Mouse (Mus musculus) lung, postnatal 25 days (tissue): ENCODE data around the gene Fam117a.

Source experiments
- DNase-seq: peaks from one replicate; pipeline ENCODE4 v3.0.0; 2022; ENCODE audit warnings: low spot score

Fam117a gene

DNA sequence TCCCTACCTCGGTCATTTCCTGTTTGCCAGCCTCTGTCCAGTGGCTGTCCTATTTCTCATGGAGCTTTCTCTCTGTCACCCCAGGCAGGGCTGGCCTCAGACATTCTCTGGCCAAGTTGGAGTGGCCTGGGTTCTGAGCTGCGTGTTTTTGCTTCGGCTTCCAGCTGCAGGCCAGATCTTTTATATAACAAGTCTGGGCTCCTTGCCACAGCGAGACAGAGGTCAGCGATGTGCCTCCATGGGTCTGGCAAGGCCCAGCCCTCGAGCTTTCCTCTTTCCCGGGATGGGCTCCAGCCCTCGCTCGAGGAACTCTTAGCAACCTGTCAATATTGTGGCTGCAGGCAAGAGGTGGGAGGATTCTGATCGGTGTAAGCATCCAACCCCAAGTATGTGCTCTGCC, 28.8 kb downstream of the Fam117a start:
- peak; percentile 92 for DNase-seq

DNA sequence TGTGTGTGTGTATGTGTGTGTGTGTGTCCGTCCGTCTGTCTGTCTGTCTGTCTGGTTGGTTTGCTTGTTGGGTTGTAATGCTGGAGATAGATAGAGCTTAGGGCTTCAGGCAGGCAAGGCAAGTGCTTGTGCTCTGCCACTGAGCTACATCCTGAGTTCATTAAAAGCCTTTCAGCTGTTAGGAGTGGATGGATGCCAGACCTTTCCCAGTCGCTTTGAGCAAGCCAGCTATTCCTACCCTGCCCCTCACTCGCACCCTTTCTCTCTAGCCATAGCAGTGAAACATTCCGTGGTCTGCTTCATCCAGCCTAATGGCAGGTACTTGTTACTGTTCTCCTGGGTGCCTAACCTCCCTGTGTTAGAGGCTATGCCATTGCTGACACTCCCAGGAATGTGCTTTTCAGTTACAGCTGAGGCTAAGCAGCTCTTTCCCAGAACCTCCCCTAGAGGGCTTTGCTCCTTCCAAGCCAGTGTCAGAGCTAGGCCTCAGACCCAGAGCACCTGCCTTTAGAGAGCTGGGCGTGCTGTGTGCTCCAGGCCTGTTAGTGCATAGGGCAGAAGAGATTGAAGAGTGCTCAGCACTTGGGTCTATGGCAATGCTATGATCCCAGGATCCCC, 29.6 kb downstream of the Fam117a start:
- DNase-seq, result peak; percentile 48

DNA sequence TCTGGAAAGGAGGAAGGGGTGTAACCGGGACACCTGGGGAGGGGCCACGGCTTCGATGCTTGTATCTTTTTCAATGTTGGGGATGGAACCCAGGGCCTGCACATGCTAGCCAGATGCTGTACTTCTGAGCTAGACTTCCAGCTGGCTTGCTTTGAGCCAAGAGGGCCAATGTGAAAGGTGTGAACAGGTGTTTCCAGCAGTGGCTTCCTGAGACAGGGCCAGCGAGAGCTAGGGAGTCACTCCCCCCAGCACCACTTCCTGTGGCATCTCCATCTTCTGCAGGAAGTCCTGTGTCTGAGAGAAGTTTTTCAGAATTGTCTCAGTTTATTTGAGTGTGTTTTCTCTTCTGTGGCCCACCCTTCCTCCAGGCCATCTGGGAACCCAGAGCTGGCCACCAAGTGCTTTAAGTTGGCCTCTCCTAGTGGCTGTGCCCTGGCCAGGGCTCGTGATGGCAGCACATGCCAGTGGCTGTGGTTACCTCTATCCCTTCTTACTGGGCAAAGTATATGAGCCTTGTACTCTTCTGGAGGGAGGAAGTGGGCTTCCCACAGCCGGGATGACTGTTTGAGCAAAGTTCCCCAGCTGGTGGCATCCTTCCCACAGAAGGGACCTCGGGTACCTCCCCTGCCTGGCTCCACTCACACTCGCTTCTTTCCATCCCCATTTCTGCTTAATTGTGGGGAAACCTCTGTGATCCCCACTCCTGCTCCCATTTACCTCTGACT, 30.4 kb downstream of the Fam117a start:
- DNase-seq, result no peak

DNA sequence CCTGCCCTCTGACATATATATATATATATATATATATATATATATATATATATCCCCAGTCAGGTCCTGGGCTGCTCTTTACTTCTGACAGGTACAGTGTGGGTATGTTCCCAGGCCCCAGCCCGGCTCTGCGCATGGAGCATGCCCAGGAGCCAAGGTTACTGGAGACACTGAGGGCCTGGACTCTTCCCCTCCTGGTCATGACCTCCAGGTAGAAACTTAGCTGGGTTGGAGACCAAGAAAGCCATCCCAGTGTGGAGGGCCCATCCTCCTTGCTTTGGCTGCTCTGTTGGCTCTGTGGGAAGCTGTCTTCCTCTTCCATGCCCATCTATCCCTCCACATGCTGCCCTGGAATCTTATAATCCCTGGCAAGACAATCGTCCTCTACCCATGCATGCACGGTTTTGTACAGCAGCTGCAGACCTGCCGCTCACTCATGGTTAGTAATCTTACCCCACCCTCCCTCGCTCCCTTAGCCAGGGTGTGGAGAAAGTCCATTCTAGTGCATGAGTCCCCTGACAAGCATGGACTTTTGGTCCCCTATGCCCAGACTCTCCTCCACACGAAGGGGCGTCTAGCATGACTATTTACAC, 31.5 kb downstream of the Fam117a start:
- no peak for DNase-seq

DNA sequence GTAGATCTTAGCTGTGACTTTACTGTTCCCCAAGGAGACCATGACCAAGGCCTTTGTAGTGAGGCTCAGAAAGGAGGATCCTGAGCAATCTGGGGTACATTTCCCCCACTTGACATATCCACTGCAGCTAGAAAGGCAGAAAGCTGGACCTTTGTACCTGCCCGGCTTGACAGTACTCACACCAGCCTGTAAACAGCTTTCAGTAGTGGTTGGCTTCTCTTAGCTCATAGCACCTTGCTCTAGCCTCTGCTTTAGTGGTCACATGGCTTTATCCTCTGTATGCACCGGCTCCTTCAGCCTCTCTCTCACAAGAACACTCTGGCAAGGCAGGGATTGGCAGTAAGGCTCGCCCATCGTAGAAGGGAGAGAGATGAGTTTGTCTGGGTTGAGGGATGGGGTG, 32.1 kb downstream of the Fam117a start:
- DNase-seq, result no peak

DNA sequence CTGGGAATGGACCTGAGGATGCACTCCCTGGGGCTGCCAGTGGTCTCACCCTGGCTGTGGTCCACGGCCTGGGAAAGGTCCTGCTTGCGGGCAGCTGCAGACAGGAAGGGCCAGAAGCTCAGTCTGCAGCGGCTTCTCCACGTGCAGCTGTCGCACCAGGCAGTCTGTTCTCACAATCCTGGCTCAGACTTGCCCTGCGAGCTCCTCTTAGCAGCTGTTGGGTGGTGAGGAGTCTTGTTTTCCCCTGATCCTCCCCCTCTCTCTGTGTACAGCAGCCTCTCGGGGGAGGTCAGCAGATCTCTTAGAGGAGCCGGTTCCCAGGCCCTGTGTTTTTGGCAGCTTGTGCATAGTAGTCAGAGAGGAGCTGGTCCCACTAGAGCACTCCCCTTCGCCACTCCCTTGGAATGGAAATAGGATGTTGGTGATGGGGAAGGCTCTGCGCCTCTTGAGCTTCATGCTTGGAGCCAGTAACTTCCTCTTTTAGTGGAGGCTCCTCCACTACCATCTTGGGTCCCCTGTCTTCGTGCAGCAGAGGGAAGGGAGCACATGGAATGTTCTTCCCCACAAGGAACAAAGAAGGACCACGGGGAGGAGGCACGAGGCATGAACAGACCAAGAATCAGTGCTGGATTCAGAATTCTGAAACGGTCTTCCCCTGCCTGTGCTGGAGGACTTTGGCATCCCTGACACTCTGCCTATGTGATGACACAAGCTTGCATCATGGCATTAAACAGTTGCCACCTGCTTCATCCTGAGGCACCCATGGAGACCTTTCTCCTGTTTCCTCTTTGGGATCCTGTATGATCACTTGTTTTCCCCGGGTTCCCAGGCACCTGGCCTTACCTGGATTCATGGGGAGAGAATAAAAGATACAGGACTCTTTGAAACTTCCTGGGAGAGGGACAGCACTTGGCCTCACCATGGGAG, 33.4 kb downstream of the Fam117a start:
- DNase-seq, result peak; percentile 54

DNA sequence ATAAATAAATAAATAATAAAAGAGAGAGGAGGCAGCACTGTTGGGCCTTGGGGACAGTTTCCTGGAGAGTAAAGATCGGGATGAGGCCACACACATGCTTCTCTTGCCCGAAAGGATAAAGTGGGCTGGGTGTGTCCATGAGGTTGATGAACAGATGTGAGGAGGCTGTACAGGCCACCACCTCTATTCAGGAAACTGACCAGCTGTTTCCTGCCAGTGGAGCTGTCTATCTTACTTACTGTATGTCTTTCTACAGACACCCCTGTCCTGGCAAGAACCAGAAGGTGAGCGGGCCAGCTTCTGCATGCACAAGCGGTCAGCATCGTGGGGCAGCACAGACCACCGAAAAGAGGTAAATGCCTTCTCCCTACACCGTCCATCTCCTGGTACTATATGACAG, 34.4 kb downstream of the Fam117a start:
- no peak for DNase-seq

DNA sequence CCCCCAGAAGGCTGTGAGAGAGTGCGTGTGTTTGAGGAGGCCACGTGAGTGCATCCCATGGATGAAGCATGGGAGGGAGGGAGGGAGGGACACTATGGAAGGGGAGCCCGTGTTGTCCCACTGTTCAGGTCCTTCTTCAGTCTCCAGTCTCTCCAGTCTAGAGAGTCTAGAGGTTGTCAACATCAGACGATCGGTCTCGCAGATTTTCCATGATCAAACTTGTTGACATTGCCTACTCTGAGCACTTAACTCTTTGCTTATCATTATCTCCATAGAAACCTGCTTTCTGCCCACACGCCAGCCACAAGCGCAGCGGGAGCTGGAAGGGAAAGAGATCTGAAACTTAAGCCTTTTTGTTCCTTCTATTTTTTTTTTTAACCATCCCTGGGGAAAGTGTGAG, 42.1 kb downstream of the Fam117a start:
- DNase-seq, result no peak

DNA sequence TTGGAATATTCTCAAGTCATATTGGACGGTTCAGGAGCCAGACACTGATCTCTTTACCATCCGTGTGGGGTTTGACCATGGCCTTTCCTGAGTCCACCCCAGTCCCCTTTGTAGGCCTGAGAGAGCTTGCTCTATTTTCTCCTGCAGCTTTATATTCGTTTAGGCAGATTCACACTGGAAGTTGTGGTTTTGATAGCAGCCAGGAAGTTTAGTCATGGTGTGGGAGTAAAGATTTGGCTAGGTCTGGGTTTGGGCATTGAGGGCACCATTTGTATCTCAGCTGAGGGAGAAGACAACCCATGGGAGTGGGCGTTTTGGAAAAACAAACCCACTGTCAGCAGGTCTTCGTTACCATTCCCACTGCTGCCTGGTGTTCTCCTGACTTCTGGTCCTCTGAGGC, 42.7 kb downstream of the Fam117a start:
- DNase-seq, result no peak

DNA sequence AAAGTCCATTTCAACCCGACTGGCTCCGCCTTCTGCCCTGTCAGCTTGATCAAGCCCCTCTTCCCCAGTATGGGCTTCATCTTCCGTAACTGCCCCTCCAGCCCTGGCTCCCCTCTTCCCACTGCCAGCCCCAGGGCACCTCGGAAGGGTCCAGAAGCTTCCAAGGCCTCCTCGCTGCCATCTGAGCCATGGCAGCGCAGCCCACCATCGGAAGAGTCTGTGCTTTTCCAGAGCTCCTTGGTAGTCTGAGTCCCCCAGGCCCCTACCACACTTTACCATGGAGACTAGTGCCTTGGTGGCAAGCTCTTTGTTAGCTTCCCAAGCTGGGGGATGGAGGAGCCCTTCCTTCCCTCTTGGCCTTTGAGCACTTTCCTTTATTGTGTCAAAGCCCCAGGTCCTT, 43.9 kb downstream of the Fam117a start:
- DNase-seq, result no peak

DNA sequence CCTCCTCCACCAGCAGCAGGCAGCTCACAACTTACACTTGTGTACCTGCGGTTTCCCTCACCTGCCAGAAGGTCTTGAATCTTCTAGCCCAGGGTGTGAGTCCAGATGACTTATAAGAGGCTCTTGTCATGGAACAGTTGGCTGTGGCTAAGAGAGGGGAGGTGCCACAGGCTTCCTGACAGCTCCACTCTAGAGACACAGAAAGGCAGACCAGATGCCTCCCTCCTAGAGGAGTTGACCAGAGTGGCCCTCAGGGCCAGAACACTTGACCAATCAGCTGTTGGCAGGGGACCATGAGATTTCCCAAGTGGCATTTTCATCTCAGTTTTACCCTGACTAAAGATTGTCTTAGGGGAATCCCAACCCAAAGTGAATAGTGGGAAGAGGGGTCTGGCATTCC, 44.3 kb downstream of the Fam117a start:
- peak; percentile 63 for DNase-seq

DNA sequence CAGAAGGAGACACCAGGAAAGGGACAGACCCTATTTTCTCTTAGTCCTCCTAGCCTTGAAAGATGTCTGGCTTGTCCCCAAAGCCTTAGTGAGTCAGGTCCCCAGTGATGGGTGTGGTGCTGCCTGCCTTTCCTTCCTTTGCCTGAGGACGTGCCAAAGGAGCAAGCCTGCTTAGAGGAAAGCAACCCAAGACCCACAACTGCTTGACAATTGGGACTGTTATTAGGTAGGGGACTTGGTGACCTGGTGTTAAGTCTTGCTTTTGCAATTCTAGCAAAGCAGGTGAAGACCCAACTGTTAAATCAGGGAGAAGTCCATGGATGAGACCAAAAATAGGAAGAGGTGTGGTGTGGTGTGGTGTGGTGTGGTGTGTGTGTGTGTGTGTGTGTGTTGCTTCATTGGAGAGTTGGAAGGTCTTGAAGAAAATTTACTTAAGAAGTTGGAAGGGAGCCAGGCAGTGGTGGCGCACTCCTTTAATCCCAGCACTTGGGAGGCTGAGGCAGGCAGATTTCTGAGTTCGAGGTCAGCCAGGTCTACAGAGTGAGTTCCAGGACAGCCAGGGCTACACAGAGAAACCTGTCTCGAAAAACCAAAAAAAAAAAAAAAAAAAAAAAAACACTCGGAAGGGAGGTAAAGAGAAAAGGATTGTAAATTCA, 46.6 kb downstream of the Fam117a start:
- no peak for DNase-seq

DNA sequence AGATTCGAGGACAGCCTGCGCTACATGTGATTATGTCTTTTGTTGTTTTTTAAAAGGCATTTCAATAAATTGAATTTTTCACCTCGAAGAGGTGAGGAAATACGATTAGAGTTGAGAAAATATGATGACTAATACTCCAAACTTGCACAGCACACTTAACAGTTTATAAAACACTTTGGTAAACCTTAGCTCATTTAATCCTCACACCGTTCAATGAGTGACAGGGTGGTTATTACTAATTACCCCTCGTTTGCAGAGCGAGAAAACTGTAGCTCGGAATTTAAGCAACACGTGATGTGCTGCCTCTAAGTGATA, 47.1 kb downstream of the Fam117a start:
- DNase-seq, result no peak

DNA sequence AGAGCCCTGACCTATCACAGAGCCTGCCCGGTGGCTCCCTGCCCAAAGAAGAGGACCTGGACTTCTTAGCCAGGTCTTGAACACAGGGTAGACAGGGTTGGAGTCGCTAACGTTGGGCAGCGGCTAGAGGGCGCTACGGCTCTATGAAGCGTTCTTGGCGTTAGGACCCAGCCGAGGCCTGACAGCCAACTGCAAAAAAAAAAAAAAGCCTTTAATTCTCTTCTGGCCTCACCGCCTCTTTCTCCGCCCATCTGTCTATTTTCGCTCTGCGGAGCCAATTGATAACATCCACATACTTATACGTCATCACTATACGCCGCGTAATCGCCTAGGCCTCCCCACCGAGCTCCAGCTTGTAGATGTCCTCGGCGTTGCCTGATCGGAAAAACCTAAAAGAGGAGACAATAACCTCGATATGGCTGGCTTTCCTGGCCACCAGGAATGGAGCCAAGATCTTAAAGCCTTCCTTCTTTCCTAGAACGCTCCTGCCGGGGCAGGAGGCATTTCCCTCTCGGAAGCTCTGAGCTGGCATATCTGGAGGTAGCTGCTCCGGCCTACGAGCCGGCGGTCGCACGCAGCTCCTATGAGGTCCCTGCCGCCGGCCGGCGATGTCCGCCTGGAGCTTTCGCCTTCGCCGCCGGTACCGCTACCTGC, 47.6 kb downstream of the Fam117a start, which contains the start of gene Slc35b1:
Slc35b1 (plus strand) TSS at position 374 of the 654 bp plus-strand sequence.
- DNase-seq, result peak; percentile 98

DNA sequence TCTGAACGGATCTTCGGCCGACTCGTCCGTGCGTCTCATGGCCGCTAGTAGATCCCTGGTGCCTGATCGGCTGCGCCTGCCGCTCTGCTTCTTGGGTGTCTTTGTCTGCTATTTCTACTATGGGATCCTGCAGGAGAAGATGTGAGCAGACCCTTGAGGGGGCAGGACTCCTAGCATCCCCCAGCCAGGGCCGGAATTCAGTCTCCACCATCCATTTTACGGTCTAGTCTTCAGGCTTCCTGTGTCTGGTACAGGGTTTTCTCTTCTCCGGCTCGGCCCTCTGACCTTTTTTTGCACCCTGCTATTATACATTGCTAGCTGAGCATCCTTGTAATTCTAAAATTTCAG, 48.1 kb downstream of the Fam117a start:
- DNase-seq, result no peak

DNA sequence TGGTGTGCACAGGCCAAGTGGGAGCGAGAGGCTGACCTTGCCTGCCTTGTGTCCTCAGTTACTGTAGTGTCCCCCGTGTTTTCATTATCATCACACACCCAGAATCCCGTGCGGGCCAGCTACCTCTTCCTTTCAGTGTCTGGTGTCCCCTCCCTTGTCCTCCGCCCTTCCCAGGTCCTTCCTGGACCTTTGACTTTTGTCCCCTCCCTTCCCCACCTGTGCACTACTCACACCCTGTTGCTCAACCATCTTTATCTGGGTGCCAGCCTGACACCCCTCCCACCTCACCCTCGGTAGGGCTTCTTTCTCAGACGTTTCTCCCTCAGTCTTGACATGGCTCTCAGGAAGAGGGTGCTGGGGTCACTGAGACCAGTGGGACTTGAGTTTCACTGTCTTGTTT, 50.5 kb downstream of the Fam117a start:
- no peak for DNase-seq

DNA sequence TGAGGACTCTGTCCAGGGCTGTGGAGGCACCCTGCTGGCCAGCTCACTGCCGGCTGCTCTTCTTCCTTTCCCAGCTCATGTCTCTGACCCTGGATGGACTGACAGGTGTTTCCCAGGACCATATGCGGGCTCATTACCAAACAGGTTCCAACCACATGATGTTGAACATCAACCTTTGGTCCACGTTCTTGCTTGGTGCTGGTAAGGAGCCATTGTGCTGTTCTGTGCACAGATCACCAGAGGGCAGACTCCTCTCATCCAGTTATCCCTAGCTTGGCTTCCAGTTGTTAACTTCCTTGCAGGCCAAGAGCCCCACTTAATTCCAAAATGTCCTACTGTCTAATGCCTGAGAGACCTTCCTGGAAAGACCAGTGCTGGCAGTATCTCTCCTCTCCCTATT, 52.2 kb downstream of the Fam117a start:
- no peak for DNase-seq

DNA sequence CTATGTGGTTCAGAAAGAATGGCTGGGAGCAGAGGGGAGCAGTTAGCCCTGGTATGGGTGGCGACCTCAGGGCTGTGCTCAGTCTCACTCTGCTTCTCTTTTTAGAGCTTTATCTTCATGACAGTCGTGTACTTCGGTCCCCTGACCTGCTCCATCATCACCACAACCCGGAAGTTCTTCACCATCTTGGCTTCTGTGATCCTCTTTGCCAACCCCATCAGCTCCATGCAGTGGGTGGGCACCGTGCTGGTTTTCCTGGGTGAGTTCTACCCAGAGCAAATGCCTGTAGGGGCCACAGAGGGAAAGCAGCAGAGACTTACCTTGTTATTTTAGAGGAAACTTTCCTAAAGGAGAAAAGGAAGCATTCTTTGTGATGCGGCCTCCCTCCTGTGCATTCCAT, 53.6 kb downstream of the Fam117a start:
- DNase-seq, result no peak

DNA sequence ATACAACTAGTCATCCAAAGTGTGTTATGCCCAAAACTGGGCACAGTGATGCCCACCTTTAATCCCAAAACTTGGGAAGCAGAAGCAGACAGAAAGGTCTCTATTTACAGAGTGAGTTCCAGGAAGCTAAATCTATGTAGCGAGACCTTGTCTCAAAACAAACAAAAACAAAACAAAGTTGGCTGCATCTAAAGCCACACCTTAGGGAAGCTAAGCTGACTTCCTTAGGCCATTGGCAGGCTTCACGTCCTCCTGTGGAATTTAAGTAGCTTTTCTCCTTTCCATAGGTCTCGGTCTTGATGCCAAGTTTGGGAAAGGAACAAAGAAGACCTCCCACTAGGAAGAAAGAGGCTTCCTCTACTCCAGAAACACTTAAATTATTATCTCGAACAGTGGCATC, 54.4 kb downstream of the Fam117a start:
- DNase-seq, result no peak

DNA sequence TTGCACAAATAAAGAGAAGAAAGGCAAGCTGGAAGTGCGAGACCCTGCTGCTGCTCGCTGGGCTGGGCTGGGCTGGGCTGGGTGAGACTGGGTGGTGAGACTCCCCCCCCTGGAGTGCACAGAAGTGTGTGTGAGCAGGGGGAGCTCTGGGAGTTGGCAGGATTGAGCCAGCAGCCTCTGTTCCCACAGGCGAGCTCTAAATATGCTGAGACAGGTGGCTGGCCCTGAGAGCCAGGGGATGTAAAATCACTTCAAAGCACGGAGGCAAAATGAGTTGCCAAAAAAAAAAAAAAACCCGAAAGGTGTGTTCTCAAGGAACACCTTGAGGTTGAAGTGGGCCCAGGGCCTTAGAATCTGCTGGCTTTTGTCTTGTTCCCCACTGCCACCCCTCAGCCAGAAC, 54.9 kb downstream of the Fam117a start:
- DNase-seq, result no peak

DNA sequence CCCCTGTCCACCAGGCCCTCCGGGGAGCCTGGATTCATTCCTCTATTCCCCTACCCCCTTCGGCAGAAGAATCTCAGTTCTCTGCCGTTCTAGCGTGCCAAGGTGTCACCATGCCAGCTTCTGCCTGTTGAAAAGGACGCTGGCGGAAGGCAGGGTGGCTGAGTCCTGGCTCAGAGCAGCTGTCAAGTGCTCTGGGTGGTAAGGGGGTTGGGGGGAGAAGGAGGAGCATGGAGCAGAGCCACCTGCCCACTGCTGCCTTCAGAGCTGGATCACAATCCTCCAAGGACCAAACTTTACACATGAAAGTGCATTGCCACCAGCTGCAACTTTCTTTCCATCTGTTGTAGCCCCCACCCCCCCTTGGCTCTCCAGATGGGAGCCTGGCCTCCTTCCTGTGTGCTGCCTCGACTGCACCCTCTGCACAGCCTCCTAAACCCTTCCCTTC, 55.4 kb downstream of the Fam117a start:
- no peak for DNase-seq
